Mouse (Mus musculus) limb, embryonic 14.5 days (tissue): ENCODE results near the gene Gm21319. TPM values are rescaled to one million over a fixed set of nuclear protein-coding genes. Genes with fewer than 3 reads are reported as not detected.
"Not testable (repeated sequence)": the region's sequence is repeated elsewhere in the genome, so short reads cannot be mapped to it uniquely, and the experiment has no call there.

Experiments used
- ATAC-seq: fragments of 200-750 bp; cut with Nextera tagmentation; 2 replicates; pipeline ENCODE4 v1.8.0; 2017; ENCODE audit warnings: low read depth, moderate number of reproducible peaks, moderate TSS enrichment; ENCODE audit not compliant: low FRiP score
- DNase-seq: peaks from one replicate; pipeline ENCODE4 v3.0.0-alpha.2; 2015; ENCODE audit warnings: low spot score
- H3K27ac ChIP-seq: fragments of 300-500 bp; sonication (generic); replicated peaks from 2 replicates; pipeline ENCODE4 v1.5.1; 2014; ENCODE audit warnings: low read depth, mild to moderate bottlenecking, low read length, moderate library complexity, mixed read lengths
- H3K27me3 ChIP-seq: fragments of 300-500 bp; sonication (generic); 2 replicates; pipeline ENCODE4 v1.6.1; 2014; ENCODE audit warnings: low read length, mixed read lengths; ENCODE audit not compliant: control insufficient read depth, insufficient read depth
- H3K36me3 ChIP-seq: fragments of 300-500 bp; sonication (generic); 2 replicates; pipeline ENCODE4 v1.6.1; 2014; ENCODE audit warnings: mild to moderate bottlenecking, low read length, moderate library complexity, mixed read lengths; ENCODE audit not compliant: control insufficient read depth, insufficient read depth
- H3K4me1 ChIP-seq: fragments of 300-500 bp; sonication (generic); 2 replicates; pipeline ENCODE4 v1.6.1; 2014; ENCODE audit warnings: antibody characterized with exemption, low read length, mixed read lengths; ENCODE audit not compliant: control insufficient read depth, insufficient read depth
- H3K4me2 ChIP-seq: fragments of 300-500 bp; sonication (generic); replicated peaks from 2 replicates; pipeline ENCODE4 v1.6.1; 2014; ENCODE audit warnings: low read depth, mild to moderate bottlenecking, low read length, moderate library complexity; ENCODE audit not compliant: severe bottlenecking
- H3K4me3 ChIP-seq: fragments of 300-500 bp; sonication (generic); replicated peaks from 2 replicates; pipeline ENCODE4 v1.5.1; 2014; ENCODE audit warnings: low read length
- H3K9ac ChIP-seq: fragments of 300-500 bp; sonication (generic); 2 replicates; pipeline ENCODE4 v1.6.1; 2014; ENCODE audit warnings: mild to moderate bottlenecking, low read depth, low read length, moderate library complexity; ENCODE audit not compliant: severe bottlenecking
- H3K9me3 ChIP-seq: fragments of 300-500 bp; sonication (generic); 2 replicates; pipeline ENCODE4 v1.6.1; 2016; ENCODE audit warnings: low read length; ENCODE audit not compliant: control insufficient read depth
- WGBS: fragments of 180-500 bp; shearing (Covaris S2); extraction: QIAGEN DNeasy Blood & Tissue Kit; methylation state at CpG from one replicate; pipeline ENCODE4 v1.1.7; 2014; 5-methylcytosine and 5-hydroxymethylcytosine counted together
- polyA plus RNA-seq, 2 experiments: library from polyadenylated mRNA; depleted of rRNA in 1 of 2; stranded (reverse) in 1 of 2; unstranded in 1 of 2; fragments of >200 nt; fragmentation: Nextera tagmentation in 1 of 2; extraction: Ambion mirVana in 1 of 2; gene quantifications; 2 replicates each; pipeline versions ENCODE4 v1.2.1 to v1.2.3; 2012 to 2014

Gene Gm21319
- polyA plus RNA-seq (2012; rRNA removed) = not detected in 2 replicates
- not detected in 2 replicates for polyA plus RNA-seq (2014; fragmentation: Nextera tagmentation; extraction: Ambion mirVana)

GRCm38 (mm10) chr12:87775655-87776054 lies at the start of gene Gm21319:
Gm21319 (minus strand) TSS chr12:87775755.
- H3K27me3 ChIP-seq, ATAC-seq, H3K9ac ChIP-seq, H3K4me3 ChIP-seq, H3K4me2 ChIP-seq, DNase-seq, H3K9me3 ChIP-seq, H3K27ac ChIP-seq, H3K36me3 ChIP-seq, H3K4me1 ChIP-seq: not testable (repeated sequence)
- 87% methylated on average over 4 of the region's 4 CpGs for WGBS

- WGBS = 96% methylated on average over 4 of the region's 6 CpGs
- not testable (repeated sequence) for H3K36me3 ChIP-seq, H3K9ac ChIP-seq, H3K4me3 ChIP-seq, ATAC-seq, H3K27me3 ChIP-seq, H3K9me3 ChIP-seq, H3K27ac ChIP-seq, DNase-seq, H3K4me1 ChIP-seq, H3K4me2 ChIP-seq
These were observed 40.7 kb upstream of the Gm21319 start, which contains the start of gene BB287469 for GRCm38 (mm10) chr12:87816277-87816676. BB287469 (plus strand) TSS chr12:87816577.

GRCm38 (mm10) chr12:87797971-87798370 lies 22.4 kb upstream of the Gm21319 start:
- not testable (repeated sequence) for H3K4me1 ChIP-seq, DNase-seq, H3K4me2 ChIP-seq, H3K36me3 ChIP-seq, ATAC-seq, H3K9me3 ChIP-seq, H3K9ac ChIP-seq, H3K27me3 ChIP-seq, H3K27ac ChIP-seq, H3K4me3 ChIP-seq
- WGBS = 90% methylated on average over 5 of the region's 5 CpGs

GRCm38 (mm10) chr12:87795212-87795611 lies 19.7 kb upstream of the Gm21319 start, which contains the start of gene Gm21936:
Gm21936 (plus strand) TSS chr12:87795512.
- not testable (repeated sequence) for H3K36me3 ChIP-seq, H3K27me3 ChIP-seq, H3K4me3 ChIP-seq, H3K27ac ChIP-seq, ATAC-seq, DNase-seq, H3K4me1 ChIP-seq, H3K9ac ChIP-seq, H3K9me3 ChIP-seq, H3K4me2 ChIP-seq
- WGBS = 88% methylated on average over 1 of the region's 1 CpGs

Other genes starting within 250 kb of the Gm21319 start
- gene Oog1, start 173.1 kb downstream of the Gm21319 start, polyA plus RNA-seq (2012; rRNA removed) = not detected in 2 replicates
- not detected in 2 replicates for gene Oog1, start 173.1 kb downstream of the Gm21319 start, polyA plus RNA-seq (2014; fragmentation: Nextera tagmentation; extraction: Ambion mirVana)
- gene Gm4027, start 156.9 kb downstream of the Gm21319 start, polyA plus RNA-seq (2012; rRNA removed) = not detected in 2 replicates
- gene Gm4027, start 156.9 kb downstream of the Gm21319 start, polyA plus RNA-seq (2014; fragmentation: Nextera tagmentation; extraction: Ambion mirVana) = not detected in 2 replicates
- gene Gm16381, start 131.1 kb downstream of the Gm21319 start, polyA plus RNA-seq (2012; rRNA removed) = not detected in 2 replicates
- not detected in 2 replicates for gene Gm16381, start 131.1 kb downstream of the Gm21319 start, polyA plus RNA-seq (2014; fragmentation: Nextera tagmentation; extraction: Ambion mirVana)
- not detected in 2 replicates for gene Gm21936, start 19.8 kb upstream of the Gm21319 start, polyA plus RNA-seq (2012; rRNA removed)
- not detected in 2 replicates for gene Gm21936, start 19.8 kb upstream of the Gm21319 start, polyA plus RNA-seq (2014; fragmentation: Nextera tagmentation; extraction: Ambion mirVana)
- not detected in 2 replicates for gene BB287469, start 40.8 kb upstream of the Gm21319 start, polyA plus RNA-seq (2012; rRNA removed)
- gene BB287469, start 40.8 kb upstream of the Gm21319 start, polyA plus RNA-seq (2014; fragmentation: Nextera tagmentation; extraction: Ambion mirVana) = not detected in 2 replicates
- gene Gm2001, start 66.6 kb upstream of the Gm21319 start, polyA plus RNA-seq (2012; rRNA removed) = not detected in 2 replicates
- not detected in 2 replicates for gene Gm2001, start 66.6 kb upstream of the Gm21319 start, polyA plus RNA-seq (2014; fragmentation: Nextera tagmentation; extraction: Ambion mirVana)
- not detected in 2 replicates for gene Gm2016, start 98.3 kb upstream of the Gm21319 start, polyA plus RNA-seq (2012; rRNA removed)
- not detected in 2 replicates for gene Gm2016, start 98.3 kb upstream of the Gm21319 start, polyA plus RNA-seq (2014; fragmentation: Nextera tagmentation; extraction: Ambion mirVana)
- gene Gm2022, start 119.6 kb upstream of the Gm21319 start, polyA plus RNA-seq (2012; rRNA removed) = not detected in 2 replicates
- not detected in 2 replicates for gene Gm2022, start 119.6 kb upstream of the Gm21319 start, polyA plus RNA-seq (2014; fragmentation: Nextera tagmentation; extraction: Ambion mirVana)
- not detected in 2 replicates for gene Gm2035, start 144.1 kb upstream of the Gm21319 start, polyA plus RNA-seq (2012; rRNA removed)
- gene Gm2035, start 144.1 kb upstream of the Gm21319 start, polyA plus RNA-seq (2014; fragmentation: Nextera tagmentation; extraction: Ambion mirVana) = not detected in 2 replicates
- not detected in 2 replicates for gene Gm2042, start 178.3 kb upstream of the Gm21319 start, polyA plus RNA-seq (2012; rRNA removed)
- not detected in 2 replicates for gene Gm2042, start 178.3 kb upstream of the Gm21319 start, polyA plus RNA-seq (2014; fragmentation: Nextera tagmentation; extraction: Ambion mirVana)
- not detected in 2 replicates for gene Gm2075, start 236.1 kb upstream of the Gm21319 start, polyA plus RNA-seq (2012; rRNA removed)
- gene Gm2075, start 236.1 kb upstream of the Gm21319 start, polyA plus RNA-seq (2014; fragmentation: Nextera tagmentation; extraction: Ambion mirVana) = not detected in 2 replicates
- gene Gm6803, start 243.0 kb upstream of the Gm21319 start, polyA plus RNA-seq (2012; rRNA removed) = not detected in 2 replicates
- not detected in 2 replicates for gene Gm6803, start 243.0 kb upstream of the Gm21319 start, polyA plus RNA-seq (2014; fragmentation: Nextera tagmentation; extraction: Ambion mirVana)